Mouse (Mus musculus): Measurements from ENCODE around the gene Btbd11. TPM values are rescaled to one million over a fixed set of nuclear protein-coding genes. Genes with fewer than 3 reads are reported as not detected.

The Btbd11 gene
- polyA plus RNA-seq, 1 experiment from 2014 or later: 9.7 TPM

DNA sequence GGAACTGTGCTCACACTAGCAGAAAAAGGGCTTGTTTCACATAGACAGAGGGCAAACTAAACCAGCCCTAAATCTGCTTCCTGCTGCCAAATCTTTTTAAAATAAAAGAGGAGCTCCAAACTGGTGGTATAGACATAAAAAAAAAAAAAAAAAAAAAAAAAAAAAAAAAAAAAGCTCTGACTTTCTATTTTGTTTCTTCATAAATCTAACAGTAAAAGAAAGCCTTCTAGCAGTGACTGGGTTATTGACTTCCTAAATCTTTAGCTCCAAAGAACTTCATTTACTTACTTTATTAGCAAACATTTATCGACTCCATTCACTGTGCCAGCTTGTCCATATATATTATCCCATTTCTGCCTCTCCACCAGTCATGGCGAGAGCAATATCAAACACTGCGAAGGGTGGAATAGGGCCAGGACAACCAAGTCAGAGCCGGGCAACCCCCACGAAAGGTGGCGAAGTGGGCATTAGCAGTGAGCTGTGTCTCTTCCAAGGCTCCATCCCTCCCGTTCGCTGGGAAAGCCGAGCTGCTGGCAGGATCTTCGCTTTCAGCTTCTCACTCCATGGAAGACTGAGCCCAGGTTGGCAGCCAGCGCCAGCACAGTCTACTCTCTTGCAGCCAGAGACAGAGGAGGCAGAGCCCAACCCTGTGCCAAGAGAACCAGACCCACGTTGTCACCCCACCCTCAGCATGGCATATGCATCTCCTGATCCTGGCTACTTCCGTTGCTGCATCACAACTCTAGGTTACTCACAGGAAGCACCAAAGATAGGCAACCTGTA lies 153.9 kb downstream of the Btbd11 start:
- no peaks in the 10 kb centered on the region for H3K9me3 ChIP-seq
- no peak overlapping the region for H3K4me2 ChIP-seq (replicated peaks)
- ATAC-seq (ENCODE audit: low FRiP score, low read depth): no peak
- WGBS: 88% methylated on average over 13 of the region's 13 CpGs
- H3K9ac ChIP-seq: no peak overlapping the region
- no peak overlapping the region for H3K27ac ChIP-seq
- H3K27me3 ChIP-seq: no peaks in the 10 kb centered on the region
- H3K4me1 ChIP-seq: peaks cover 12% of the 10 kb centered on the region
- H3K36me3 ChIP-seq: no peaks in the 10 kb centered on the region
- no peak overlapping the region for H3K4me3 ChIP-seq

- WGBS: 80% methylated on average over 3 of the region's 3 CpGs
- no peak for ATAC-seq (ENCODE audit: low FRiP score, low read depth)
- no peaks in the 10 kb centered on the region for H3K9me3 ChIP-seq
- no peak overlapping the region for H3K4me3 ChIP-seq
- H3K27me3 ChIP-seq: no peaks in the 10 kb centered on the region
- H3K27ac ChIP-seq: no peak overlapping the region
- H3K4me2 ChIP-seq (replicated peaks): no peak overlapping the region
- H3K36me3 ChIP-seq: no peaks in the 10 kb centered on the region; the same call in 1 of the 2 replicates
- H3K4me1 ChIP-seq: peaks cover 12% of the 10 kb centered on the region
- H3K9ac ChIP-seq: no peak overlapping the region
These were observed 154.9 kb downstream of the Btbd11 start for GRCm38 (mm10) chr10:85541481-85541880.

GRCm38 (mm10) chr10:85541892-85542630 lies 155.4 kb downstream of the Btbd11 start:
- peaks cover 12% of the 10 kb centered on the region for H3K4me1 ChIP-seq
- H3K36me3 ChIP-seq: no peaks in the 10 kb centered on the region; the same call in 1 of the 2 replicates
- H3K27me3 ChIP-seq: no peaks in the 10 kb centered on the region
- H3K27ac ChIP-seq: no peak overlapping the region
- 93% methylated on average over 14 of the region's 14 CpGs for WGBS
- H3K4me3 ChIP-seq: no peak overlapping the region
- no peaks in the 10 kb centered on the region for H3K9me3 ChIP-seq
- H3K4me2 ChIP-seq (replicated peaks): no peak overlapping the region
- no peak for ATAC-seq (ENCODE audit: low FRiP score, low read depth)
- no peak overlapping the region for H3K9ac ChIP-seq

- peaks cover 3% of the 10 kb centered on the region; the same call in 1 of the 2 replicates for H3K36me3 ChIP-seq
- ATAC-seq (ENCODE audit: low FRiP score, low read depth): no peak
- H3K4me3 ChIP-seq: no peak overlapping the region
- no peaks in the 10 kb centered on the region for H3K27me3 ChIP-seq
- no peak overlapping the region for H3K4me2 ChIP-seq (replicated peaks)
- WGBS: 86% methylated on average over 2 of the region's 2 CpGs
- H3K9ac ChIP-seq: no peak overlapping the region
- no peaks in the 10 kb centered on the region for H3K9me3 ChIP-seq
- no peak overlapping the region for H3K27ac ChIP-seq
- peaks cover 12% of the 10 kb centered on the region for H3K4me1 ChIP-seq
These were observed 156.7 kb downstream of the Btbd11 start for GRCm38 (mm10) chr10:85543281-85543680.

- WGBS: 54% methylated on average over 5 of the region's 5 CpGs
- ATAC-seq (ENCODE audit: low FRiP score, low read depth): no peak
- Histone ChIP-seq H3K4me2 (replicated peaks) (no peak overlapping the region), H3K4me1 (peaks cover under 1% of the 10 kb centered on the region; the same call in 1 of the 2 replicates), H3K9me3 (no peaks in the 10 kb centered on the region), H3K27ac (no peak overlapping the region), H3K4me3 (no peak overlapping the region), H3K36me3 (peaks cover 6% of the 10 kb centered on the region; the same call in 1 of the 2 replicates), H3K9ac (no peak overlapping the region), H3K27me3 (no peaks in the 10 kb centered on the region)
These were observed 158.4 kb downstream of the Btbd11 start for GRCm38 (mm10) chr10:85544991-85545390.

GRCm38 (mm10) chr10:85555193-85555592 lies 168.6 kb downstream of the Btbd11 start:
- Histone ChIP-seq H3K4me3 (no peak overlapping the region), H3K9ac (no peak overlapping the region), H3K27me3 (no peaks in the 10 kb centered on the region), H3K36me3 (no peaks in the 10 kb centered on the region), H3K9me3 (0 out of 2 replicates have a peak, but pooled peaks cover 2% of the 10 kb centered on the region), H3K4me1 (no peaks in the 10 kb centered on the region), H3K27ac (no peak overlapping the region), H3K4me2 (replicated peaks) (no peak overlapping the region)
- no peak for ATAC-seq (ENCODE audit: low FRiP score, low read depth)
- 70% methylated on average over 8 of the region's 8 CpGs for WGBS

DNA sequence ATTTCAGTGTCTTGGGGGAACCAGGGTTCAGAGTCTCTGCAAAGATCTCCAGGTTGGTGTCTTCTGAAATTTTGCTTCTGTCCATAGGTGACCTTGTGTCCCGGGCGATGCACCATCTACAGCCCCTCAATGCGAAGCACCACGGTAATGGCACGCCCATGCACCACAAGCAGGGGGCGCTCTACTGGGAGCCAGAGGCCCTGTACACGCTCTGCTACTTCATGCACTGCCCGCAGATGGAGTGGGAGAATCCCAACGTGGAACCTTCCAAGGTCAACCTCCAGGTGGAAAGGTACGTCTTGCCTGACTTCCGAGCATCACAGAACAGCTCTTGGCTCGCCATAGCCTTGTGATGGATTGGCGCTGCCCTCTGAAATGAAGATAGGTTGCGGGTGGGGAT lies 174.8 kb downstream of the Btbd11 start:
- Histone ChIP-seq H3K4me1 (no peaks in the 10 kb centered on the region), H3K27ac (no peak overlapping the region), H3K9me3 (0 out of 2 replicates have a peak, but pooled peaks cover 4% of the 10 kb centered on the region), H3K4me3 (no peak overlapping the region), H3K27me3 (no peaks in the 10 kb centered on the region), H3K4me2 (replicated peaks) (no peak overlapping the region), H3K36me3 (no peaks in the 10 kb centered on the region), H3K9ac (no peak overlapping the region)
- WGBS: 89% methylated on average over 14 of the region's 14 CpGs
- ATAC-seq (ENCODE audit: low FRiP score, low read depth): no peak

DNA sequence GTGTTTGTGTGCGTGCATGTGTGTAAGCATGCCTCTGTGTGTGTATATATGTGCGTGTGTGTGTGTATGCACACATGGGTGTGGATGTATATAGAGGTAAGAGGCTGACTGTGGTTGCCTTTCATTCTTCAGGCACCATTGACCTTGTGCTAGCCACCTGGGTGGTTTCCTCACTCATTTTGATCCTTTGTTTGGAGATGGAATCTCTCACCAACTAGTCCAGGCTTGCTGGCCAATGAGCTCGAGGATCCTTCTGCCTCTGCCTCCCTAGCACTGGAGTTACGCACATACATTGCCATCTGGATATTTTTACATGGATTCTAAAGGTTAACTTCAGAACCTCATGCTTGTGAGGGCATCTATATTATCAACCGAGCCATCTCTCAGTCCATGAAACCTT lies 184.8 kb downstream of the Btbd11 start:
- H3K4me3 ChIP-seq: no peak overlapping the region
- WGBS: 90% methylated on average over 5 of the region's 5 CpGs

GRCm38 (mm10) chr10:85572571-85572970 lies 186.0 kb downstream of the Btbd11 start:
- H3K9ac ChIP-seq: no peak overlapping the region
- no peak overlapping the region for H3K27ac ChIP-seq
- H3K4me2 ChIP-seq (replicated peaks): no peak overlapping the region
- 0 out of 2 replicates have a peak, but pooled peaks cover 4% of the 10 kb centered on the region for H3K36me3 ChIP-seq
- 83% methylated on average over 7 of the region's 7 CpGs for WGBS
- peaks cover 2% of the 10 kb centered on the region; the same call in 1 of the 2 replicates for H3K4me1 ChIP-seq
- no peak for ATAC-seq (ENCODE audit: low FRiP score, low read depth)
- H3K9me3 ChIP-seq: peaks cover 4% of the 10 kb centered on the region; the same call in 1 of the 2 replicates
- H3K27me3 ChIP-seq: no peaks in the 10 kb centered on the region
- H3K4me3 ChIP-seq: no peak overlapping the region

More for the DNA sequence above, 184.8 kb downstream of the Btbd11 start:
- no peak overlapping the region for H3K27ac ChIP-seq
- H3K4me2 ChIP-seq (replicated peaks): no peak overlapping the region
- H3K9ac ChIP-seq: no peak overlapping the region
- H3K9me3 ChIP-seq: peaks cover 4% of the 10 kb centered on the region; the same call in 1 of the 2 replicates
- H3K4me1 ChIP-seq: no peaks in the 10 kb centered on the region
- H3K36me3 ChIP-seq: 0 out of 2 replicates have a peak, but pooled peaks cover 4% of the 10 kb centered on the region
- no peaks in the 10 kb centered on the region for H3K27me3 ChIP-seq
- ATAC-seq (ENCODE audit: low FRiP score, low read depth): no peak

DNA sequence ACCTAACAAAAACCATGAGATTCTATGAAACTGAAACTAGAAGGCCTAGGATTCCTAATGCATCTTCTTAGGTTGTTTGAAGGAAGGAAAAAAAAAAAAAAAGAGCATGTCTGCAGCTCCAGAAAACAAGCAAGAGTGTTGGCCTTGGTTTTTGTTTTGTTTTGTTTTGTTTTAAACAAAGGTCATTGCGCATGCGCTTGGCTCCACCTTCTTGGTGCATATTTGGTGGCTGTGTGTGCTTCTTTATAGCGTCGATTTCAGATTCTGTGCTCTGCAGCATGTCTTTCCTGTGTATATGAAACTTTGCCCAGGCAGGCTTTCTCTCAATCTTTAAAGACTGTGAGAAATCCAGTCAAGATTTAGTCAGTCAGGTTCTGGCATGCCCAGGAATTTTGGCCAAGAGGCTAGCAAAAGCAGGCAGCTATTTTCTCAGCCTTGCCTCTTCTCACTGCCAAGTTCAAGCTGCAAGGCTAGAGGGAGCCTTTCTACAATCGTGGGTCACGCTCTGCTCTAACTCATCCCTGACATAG lies 191.3 kb downstream of the Btbd11 start:
- Histone ChIP-seq H3K27ac (peak overlapping the region; percentile 67), H3K9ac (no peak overlapping the region), H3K4me2 (replicated peaks) (no peak overlapping the region), H3K27me3 (no peaks in the 10 kb centered on the region), H3K4me3 (no peak overlapping the region), H3K9me3 (peaks cover 4% of the 10 kb centered on the region; the same call in 1 of the 2 replicates), H3K36me3 (no peaks in the 10 kb centered on the region), H3K4me1 (peaks cover 22% of the 10 kb centered on the region)
- WGBS: 69% methylated on average over 6 of the region's 6 CpGs
- 0 out of 2 replicates have a peak, but pooled peaks have one; percentile 10 for ATAC-seq (ENCODE audit: low FRiP score, low read depth)

- H3K4me3 ChIP-seq: no peak overlapping the region
- peak; percentile 75; the same call in 1 of the 2 replicates for ATAC-seq (ENCODE audit: low FRiP score, low read depth)
- peak overlapping the region; percentile 2; the same call in 1 of the 2 replicates for H3K4me2 ChIP-seq (replicated peaks)
- peaks cover 22% of the 10 kb centered on the region for H3K4me1 ChIP-seq
- H3K9ac ChIP-seq: no peak overlapping the region
- H3K27ac ChIP-seq: peak overlapping the region; percentile 67
- no peaks in the 10 kb centered on the region for H3K9me3 ChIP-seq
- 27% methylated on average over 13 of the region's 13 CpGs for WGBS
- H3K36me3 ChIP-seq: no peaks in the 10 kb centered on the region
- H3K27me3 ChIP-seq: no peaks in the 10 kb centered on the region
These were observed 192.2 kb downstream of the Btbd11 start for GRCm38 (mm10) chr10:85578571-85579465.

All from limb, embryonic 13.5 days (tissue).